Mouse (Mus musculus) bone marrow macrophage, adult 2 months (primary cell): ENCODE measurements around the gene Gdnf.

Experiments used
- CTCF ChIP-seq: IDR thresholded peaks from 2 replicates; pipeline ENCODE4 v1.5.1; 2012; ENCODE audit warnings: low read depth, mild to moderate bottlenecking, low read length, moderate library complexity
- POLR2A ChIP-seq: IDR thresholded peaks from 2 replicates; pipeline ENCODE4 v1.6.1; 2012; ENCODE audit warnings: mild to moderate bottlenecking, low read depth, low read length, borderline replicate concordance

DNA sequence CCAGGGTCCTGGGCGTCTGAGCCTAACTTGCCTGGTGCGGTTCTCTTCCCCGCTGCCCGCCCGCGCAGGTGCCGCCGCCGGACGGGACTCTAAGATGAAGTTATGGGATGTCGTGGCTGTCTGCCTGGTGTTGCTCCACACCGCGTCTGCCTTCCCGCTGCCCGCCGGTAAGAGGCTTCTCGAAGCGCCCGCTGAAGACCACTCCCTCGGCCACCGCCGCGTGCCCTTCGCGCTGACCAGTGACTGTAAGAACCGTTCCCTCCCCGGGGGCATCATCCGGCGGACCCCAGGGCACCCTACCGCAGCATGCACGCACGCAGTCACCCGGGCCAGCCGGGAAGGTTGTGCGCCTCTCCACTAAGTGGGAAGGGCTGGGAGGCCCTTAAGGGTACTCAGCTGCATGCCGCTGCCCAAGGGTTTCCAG, 4.9 kb downstream of the Gdnf start:
- TF ChIP-seq POLR2A (no peak), CTCF (no peak)
